Mouse (Mus musculus) forebrain, embryonic 14.5 days (tissue): ENCODE results near the gene Sox1. TPM values are rescaled to one million over a fixed set of nuclear protein-coding genes. Genes with fewer than 3 reads are reported as not detected.

ENCODE experiments used
- ATAC-seq: fragments of 200-750 bp; cut with Nextera tagmentation; 2 replicates; pipeline ENCODE4 v1.8.0; 2017; ENCODE audit warnings: mild to moderate bottlenecking, moderate library complexity
- DNase-seq: peaks from one replicate; pipeline ENCODE4 v3.0.0-alpha.2; 2015; ENCODE audit warnings: low spot score
- H3K27ac ChIP-seq: fragments of 300-500 bp; sonication (generic); 2 replicates; pipeline ENCODE4 v1.5.1; 2014; ENCODE audit warnings: low read depth, mild to moderate bottlenecking, control low read depth, low read length, moderate library complexity
- H3K27me3 ChIP-seq: fragments of 300-500 bp; sonication (generic); replicated peaks from 2 replicates; pipeline ENCODE4 v1.6.1; 2014; ENCODE audit warnings: low read length, control low read depth, mixed read lengths; ENCODE audit not compliant: control insufficient read depth, insufficient read depth
- H3K36me3 ChIP-seq: fragments of 300-500 bp; sonication (generic); 2 replicates; pipeline ENCODE4 v1.6.1; 2014; ENCODE audit warnings: low read length, control low read depth; ENCODE audit not compliant: control insufficient read depth, insufficient read depth
- H3K4me1 ChIP-seq: fragments of 300-500 bp; sonication (generic); 2 replicates; pipeline ENCODE4 v1.6.1; 2014; ENCODE audit warnings: antibody characterized with exemption, low read length, control low read depth; ENCODE audit not compliant: control insufficient read depth, insufficient read depth
- H3K4me2 ChIP-seq: fragments of 300-500 bp; sonication (generic); 2 replicates; pipeline ENCODE4 v1.6.1; 2014; ENCODE audit warnings: mild to moderate bottlenecking, control low read depth, low read length
- H3K4me3 ChIP-seq: fragments of 300-500 bp; sonication (generic); 2 replicates; pipeline ENCODE4 v1.5.1; 2014; ENCODE audit warnings: low read depth, low read length, control low read depth
- H3K9ac ChIP-seq: fragments of 300-500 bp; sonication (generic); 2 replicates; pipeline ENCODE4 v1.6.1; 2014; ENCODE audit warnings: mild to moderate bottlenecking, low read length, control low read depth, moderate library complexity
- H3K9me3 ChIP-seq: fragments of 300-500 bp; sonication (generic); replicated peaks from 2 replicates; pipeline ENCODE4 v1.6.1; 2016; ENCODE audit warnings: low read length, control low read depth, mixed read lengths; ENCODE audit not compliant: control insufficient read depth
- WGBS: fragments of 180-500 bp; shearing (Covaris S2); extraction: QIAGEN DNeasy Blood & Tissue Kit; methylation state at CpG from one replicate; pipeline ENCODE4 v1.1.7; 2014; 5-methylcytosine and 5-hydroxymethylcytosine counted together
- polyA plus RNA-seq: library from polyadenylated mRNA; unstranded; fragments of >200 nt; fragmentation: Nextera tagmentation; extraction: Ambion mirVana; gene quantifications from 2 replicates; pipeline ENCODE4 v1.2.1, GENCODE M21; 2014

Gene Sox1
- polyA plus RNA-seq, 1 experiment from 2014 or later, result 6.1 TPM

GRCm38 (mm10) chr8:12394385-12395000 is 602 bp upstream of the Sox1 start:
- peaks cover 11% of the 10 kb centered on the region for H3K27me3 ChIP-seq
- H3K9ac ChIP-seq, result peak overlapping the region; percentile 66
- H3K36me3 ChIP-seq, result peaks cover 8% of the 10 kb centered on the region
- H3K4me1 ChIP-seq, result peaks cover 19% of the 10 kb centered on the region
- DNase-seq, result peak; percentile 41
- peak overlapping the region; percentile 89 for H3K4me2 ChIP-seq
- H3K9me3 ChIP-seq, result no peaks in the 10 kb centered on the region
- WGBS, result 1% methylated on average over 22 of the region's 22 CpGs
- H3K27ac ChIP-seq, result peak overlapping the region; percentile 96
- peak overlapping the region; percentile 73 for H3K4me3 ChIP-seq
- no peak for ATAC-seq

- H3K27me3 ChIP-seq, result peaks cover 9% of the 10 kb centered on the region
- H3K4me2 ChIP-seq, result peak overlapping the region; percentile 89
- no peaks in the 10 kb centered on the region for H3K9me3 ChIP-seq
- peak overlapping the region; percentile 73 for H3K4me3 ChIP-seq
- ATAC-seq (no peak), DNase-seq (peak; percentile 67)
- peaks cover 28% of the 10 kb centered on the region for H3K4me1 ChIP-seq
- peak overlapping the region; percentile 99 for H3K9ac ChIP-seq
- WGBS, result under 1% methylated on average over 102 of the region's 118 CpGs
- peaks cover 8% of the 10 kb centered on the region for H3K36me3 ChIP-seq
- H3K27ac ChIP-seq, result peak overlapping the region; percentile 96
These were observed 1.6 kb downstream of the Sox1 start for GRCm38 (mm10) chr8:12396501-12397345.

- under 1% methylated on average over 41 of the region's 59 CpGs for whole genome bisulfite sequencing
- H3K9ac ChIP-seq, result peak overlapping the region; percentile 99
- peaks cover 8% of the 10 kb centered on the region for H3K36me3 ChIP-seq
- ATAC-seq (no peak), DNase-seq (peak; percentile 58)
- H3K4me2 ChIP-seq, result peak overlapping the region; percentile 89
- no peaks in the 10 kb centered on the region for H3K9me3 ChIP-seq
- H3K4me3 ChIP-seq, result peak overlapping the region; percentile 73
- peaks cover 35% of the 10 kb centered on the region for H3K4me1 ChIP-seq
- peak overlapping the region; percentile 96 for H3K27ac ChIP-seq
- H3K27me3 ChIP-seq, result peaks cover 6% of the 10 kb centered on the region
These were observed 2.3 kb downstream of the Sox1 start for GRCm38 (mm10) chr8:12397346-12397925.

DNA sequence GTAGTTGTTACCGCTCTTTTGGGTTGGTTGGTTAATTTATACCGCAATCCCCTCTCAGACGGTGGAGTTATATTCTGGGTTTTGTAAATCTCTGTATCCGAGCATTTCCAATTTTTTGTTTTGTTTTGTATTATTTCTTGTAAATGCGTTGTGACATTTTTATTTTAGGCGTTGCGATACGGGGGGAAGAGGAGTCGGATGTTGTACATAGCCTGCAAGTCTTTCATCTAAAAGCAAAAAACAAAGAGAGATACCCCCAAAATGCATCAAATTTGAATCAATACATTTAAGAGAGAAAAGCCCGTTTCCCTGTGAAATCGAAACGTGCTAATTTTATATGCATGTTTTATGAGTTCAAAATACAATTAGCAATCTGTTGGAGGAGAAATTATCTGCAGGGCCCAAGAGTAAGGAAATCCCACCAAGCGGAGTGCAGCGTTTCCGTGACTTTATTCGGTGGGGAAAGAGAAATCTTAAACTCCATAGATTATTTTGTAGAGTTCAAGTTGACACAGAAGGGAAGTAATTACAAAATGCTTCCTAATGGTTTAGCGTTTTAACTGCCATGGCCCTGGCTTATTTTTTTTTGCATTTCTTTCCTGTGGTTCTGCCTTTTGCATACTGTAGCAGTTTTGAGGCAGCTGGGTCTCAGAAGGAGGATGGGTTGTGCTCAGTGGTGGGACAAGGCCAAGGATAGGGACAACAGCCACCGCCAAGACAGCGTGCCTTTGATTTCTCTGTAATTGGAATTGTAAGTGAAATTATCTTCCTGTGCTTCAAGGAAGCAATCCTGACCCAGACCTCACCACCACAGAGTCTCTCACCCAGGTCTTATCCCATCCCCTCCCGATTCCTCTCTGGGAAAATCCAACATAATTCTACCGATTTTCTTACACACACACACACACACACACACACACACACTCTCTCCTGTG is 3.2 kb downstream of the Sox1 start:
- H3K9ac ChIP-seq, result peak overlapping the region; percentile 99
- H3K9me3 ChIP-seq, result no peaks in the 10 kb centered on the region
- DNase-seq, result peak; percentile 48
- peaks cover 8% of the 10 kb centered on the region for H3K36me3 ChIP-seq
- ATAC-seq, result no peak
- peak overlapping the region; percentile 96 for H3K27ac ChIP-seq
- peaks cover 4% of the 10 kb centered on the region; the same call in 1 of the 2 replicates for H3K27me3 ChIP-seq
- WGBS, result 1% methylated on average over 21 of the region's 21 CpGs
- peak overlapping the region; percentile 73 for H3K4me3 ChIP-seq
- H3K4me1 ChIP-seq, result peaks cover 36% of the 10 kb centered on the region
- H3K4me2 ChIP-seq, result peak overlapping the region; percentile 89

DNA sequence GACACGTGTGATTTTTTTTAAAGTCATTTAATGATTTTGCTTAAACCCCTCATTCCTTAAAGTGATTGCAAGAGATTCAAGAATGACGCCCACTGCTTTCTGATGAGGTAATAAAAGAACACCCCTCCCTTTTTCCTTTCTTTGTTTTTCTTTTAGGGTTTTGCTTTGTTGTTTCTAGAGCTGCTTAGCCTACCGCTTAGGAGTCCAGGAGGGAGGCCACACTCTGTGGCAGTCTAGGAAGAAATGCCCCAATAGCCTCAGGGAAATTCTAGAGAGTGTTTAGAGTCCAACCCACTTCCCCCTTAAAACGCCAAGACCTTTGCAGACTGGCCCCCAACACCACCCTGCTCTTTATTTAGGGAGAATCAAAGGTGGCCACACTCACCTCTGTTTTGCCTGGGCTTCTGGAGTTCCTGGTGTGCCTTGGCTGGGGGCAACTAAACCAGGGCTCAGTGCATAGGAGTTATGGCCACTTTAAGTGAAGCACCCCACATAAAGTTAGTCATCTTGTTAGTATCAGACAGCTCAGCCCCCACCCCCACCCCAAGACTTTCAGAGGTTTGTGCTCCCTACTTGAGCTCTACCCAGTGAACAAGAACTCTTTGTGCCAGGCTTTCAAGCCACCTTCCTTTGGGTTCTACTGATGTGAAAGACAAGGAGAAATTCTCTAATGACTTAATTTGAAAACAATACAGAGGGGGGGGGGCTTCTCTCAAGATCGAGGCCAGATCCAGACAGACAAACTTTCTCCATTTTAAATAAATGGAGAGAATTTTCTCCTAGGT is 4.5 kb downstream of the Sox1 start:
- DNase-seq (peak; percentile 70), ATAC-seq (no peak)
- Histone ChIP-seq H3K9me3 (no peaks in the 10 kb centered on the region), H3K27ac (peak overlapping the region; percentile 95), H3K4me3 (peak overlapping the region; percentile 73), H3K9ac (peak overlapping the region; percentile 83), H3K4me2 (peak overlapping the region; percentile 89), H3K4me1 (peaks cover 40% of the 10 kb centered on the region), H3K36me3 (peaks cover 8% of the 10 kb centered on the region), H3K27me3 (peaks cover 4% of the 10 kb centered on the region; the same call in 1 of the 2 replicates)
- WGBS, result 1% methylated on average over 5 of the region's 5 CpGs

DNA sequence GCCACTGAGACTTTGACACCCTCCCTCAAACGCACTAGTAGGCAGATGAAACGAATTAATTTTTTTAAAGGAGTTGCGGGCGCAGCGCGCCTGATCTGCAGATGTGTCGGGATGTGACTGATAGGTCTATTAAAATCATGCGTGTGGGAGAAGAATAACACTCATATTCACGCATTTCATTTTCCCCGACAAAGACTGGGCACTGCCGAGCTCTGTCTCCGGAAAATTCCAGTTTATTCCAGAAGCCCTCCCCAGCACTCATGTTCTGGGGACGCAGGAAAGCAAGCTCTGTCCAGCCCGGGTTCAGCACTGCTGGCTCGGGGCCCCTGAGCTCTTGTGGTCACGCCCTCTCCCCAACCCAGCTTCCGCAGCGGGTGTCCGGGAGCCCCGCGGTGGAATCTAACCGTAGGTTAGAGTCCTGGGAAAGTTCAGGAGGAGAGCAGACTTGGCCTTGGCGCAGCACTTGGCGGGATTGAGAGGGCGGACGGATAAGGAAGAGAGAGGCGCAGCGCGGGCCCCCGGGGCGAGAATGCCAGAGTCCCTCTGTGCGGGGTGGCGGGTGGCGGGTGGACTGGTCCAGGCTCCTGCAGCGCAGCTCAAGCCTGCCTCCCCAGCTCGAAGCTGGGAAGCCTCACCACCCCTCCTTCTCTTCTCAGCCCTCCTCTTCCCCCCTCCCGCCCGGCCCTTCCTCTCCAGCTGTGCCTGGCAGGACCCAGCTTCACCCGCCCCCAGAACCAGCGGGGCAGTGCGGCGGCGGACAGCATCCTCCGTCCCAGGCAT is 5.7 kb downstream of the Sox1 start:
- peak overlapping the region; percentile 73 for H3K4me3 ChIP-seq
- under 1% methylated on average over 42 of the region's 44 CpGs for WGBS
- H3K4me2 ChIP-seq, result peak overlapping the region; percentile 89
- peak overlapping the region; percentile 83 for H3K9ac ChIP-seq
- DNase-seq, result peak; percentile 76
- H3K4me1 ChIP-seq, result peaks cover 37% of the 10 kb centered on the region
- ATAC-seq, result peak; percentile 71
- peaks cover 4% of the 10 kb centered on the region; the same call in 1 of the 2 replicates for H3K27me3 ChIP-seq
- H3K36me3 ChIP-seq, result peaks cover 8% of the 10 kb centered on the region
- H3K9me3 ChIP-seq, result no peaks in the 10 kb centered on the region
- H3K27ac ChIP-seq, result peak overlapping the region; percentile 95

DNA sequence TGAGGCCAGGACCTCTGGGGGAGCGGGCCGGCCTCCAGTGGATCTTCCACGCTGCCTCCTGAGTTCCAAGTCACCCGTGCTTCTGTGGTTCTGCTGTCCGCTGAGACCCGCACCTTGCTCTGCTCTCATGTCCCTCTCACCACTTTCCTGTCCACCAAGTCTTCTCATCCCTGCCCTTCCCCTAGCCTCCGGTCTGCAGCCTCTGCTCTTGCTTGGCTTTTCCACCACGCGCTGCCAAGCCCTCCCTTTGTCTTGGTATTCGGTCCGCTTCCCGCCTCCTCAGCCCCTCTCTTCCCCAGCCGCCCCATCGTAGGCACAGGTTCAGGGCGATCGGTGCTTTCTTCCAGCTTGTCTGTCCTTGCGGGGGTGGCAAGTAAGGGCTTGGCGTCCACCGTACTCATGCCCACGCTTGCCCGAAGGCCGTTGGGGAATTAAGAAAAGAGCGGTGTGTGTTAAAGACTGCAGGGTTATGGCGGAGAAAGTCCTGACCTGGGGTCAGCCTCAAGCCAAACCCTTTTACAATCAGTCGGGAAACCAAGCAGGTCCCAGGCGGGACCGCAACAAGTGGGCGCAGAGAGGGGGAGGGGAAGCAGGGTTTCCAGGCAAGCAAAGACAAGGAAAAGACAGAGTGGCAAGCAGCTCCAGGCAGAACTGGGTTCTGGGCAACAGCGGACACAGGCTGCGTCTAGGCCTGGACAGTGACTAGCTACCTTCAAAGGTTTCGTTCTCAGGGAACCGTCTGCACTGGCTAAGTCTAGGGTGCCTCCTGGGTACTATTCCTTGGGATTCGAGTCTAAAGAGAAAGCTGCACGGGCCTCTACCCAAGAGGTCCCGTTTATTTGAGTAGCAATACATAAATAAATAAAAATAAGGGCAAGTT is 6.5 kb downstream of the Sox1 start:
- DNase-seq, result peak; percentile 66

More for the DNA sequence above, 6.5 kb downstream of the Sox1 start:
- Histone ChIP-seq H3K27me3 (peaks cover 4% of the 10 kb centered on the region; the same call in 1 of the 2 replicates), H3K9ac (peak overlapping the region; percentile 83), H3K27ac (peak overlapping the region; percentile 95), H3K36me3 (peaks cover 8% of the 10 kb centered on the region), H3K9me3 (no peaks in the 10 kb centered on the region), H3K4me1 (peaks cover 37% of the 10 kb centered on the region), H3K4me3 (peak overlapping the region; percentile 73), H3K4me2 (peak overlapping the region; percentile 89)
- 1% methylated on average over 35 of the region's 35 CpGs for WGBS
- peak; percentile 29 for ATAC-seq
